Mouse (Mus musculus): Measurements from ENCODE around the gene Itpk1.

Itpk1 gene

GRCm38 (mm10) chr12:102622302-102622842 is 82.4 kb downstream of the Itpk1 start:
- no peak for DNase-seq

- no peak for DNase-seq
Observed at GRCm38 (mm10) chr12:102621811-102622210, 82.9 kb downstream of the Itpk1 start.

GRCm38 (mm10) chr12:102621205-102621604 is 83.5 kb downstream of the Itpk1 start:
- DNase-seq: no peak

GRCm38 (mm10) chr12:102619908-102620307 is 84.8 kb downstream of the Itpk1 start:
- DNase-seq: no peak

GRCm38 (mm10) chr12:102618085-102618484 is 86.6 kb downstream of the Itpk1 start:
- no peak for DNase-seq

- DNase-seq: no peak
Observed at GRCm38 (mm10) chr12:102616843-102617519, 87.7 kb downstream of the Itpk1 start.

- DNase-seq: peak; percentile 57 to 60
Observed at GRCm38 (mm10) chr12:102616201-102616600, 88.5 kb downstream of the Itpk1 start.

- DNase-seq: peak; percentile 61 to 67
Observed at GRCm38 (mm10) chr12:102613411-102613810, 91.3 kb downstream of the Itpk1 start.

GRCm38 (mm10) chr12:102612431-102612830 is 92.3 kb downstream of the Itpk1 start:
- no peak for DNase-seq

- DNase-seq: no peak
Observed at GRCm38 (mm10) chr12:102610927-102611326, 93.8 kb downstream of the Itpk1 start.

GRCm38 (mm10) chr12:102607808-102608517 is 96.8 kb downstream of the Itpk1 start:
- peak in 1 of 2 experiments; percentile 46 for DNase-seq

- no peak for DNase-seq
Observed at GRCm38 (mm10) chr12:102607066-102607465, 97.7 kb downstream of the Itpk1 start.

GRCm38 (mm10) chr12:102605607-102606006 is 99.1 kb downstream of the Itpk1 start:
- no peak for DNase-seq

- peak in 1 of 2 experiments; percentile 42 for DNase-seq
Observed at GRCm38 (mm10) chr12:102602255-102603041, 102.3 kb downstream of the Itpk1 start.

- no peak for DNase-seq
Observed at GRCm38 (mm10) chr12:102601847-102602246, 102.9 kb downstream of the Itpk1 start.

- DNase-seq: peak; percentile 47 to 53
Observed at GRCm38 (mm10) chr12:102600345-102600744, 104.4 kb downstream of the Itpk1 start.

GRCm38 (mm10) chr12:102599801-102600200 is 104.9 kb downstream of the Itpk1 start:
- peak; percentile 47 to 58 for DNase-seq

GRCm38 (mm10) chr12:102598535-102598934 is 106.2 kb downstream of the Itpk1 start:
- DNase-seq: no peak

- DNase-seq: no peak
Observed at GRCm38 (mm10) chr12:102597466-102597865, 107.3 kb downstream of the Itpk1 start.

GRCm38 (mm10) chr12:102596410-102596809 is 108.3 kb downstream of the Itpk1 start:
- no peak for DNase-seq

- DNase-seq: no peak
Observed at GRCm38 (mm10) chr12:102594627-102595026, 110.1 kb downstream of the Itpk1 start.

- peak; percentile 81 to 84 for DNase-seq
Observed at GRCm38 (mm10) chr12:102593699-102594098, 111.0 kb downstream of the Itpk1 start.

GRCm38 (mm10) chr12:102590711-102591360 is 113.9 kb downstream of the Itpk1 start:
- no peak for DNase-seq
